Mouse (Mus musculus): ENCODE results near the gene Txk.

- TF ChIP-seq POLR2A (IDR thresholded peaks at IDR 0.05; ENCODE audit: borderline replicate concordance, insufficient read depth, low read length) (no peak), CTCF (IDR thresholded peaks at IDR 0.05; ENCODE audit: borderline replicate concordance, insufficient read depth, low read depth, low read length) (no peak)
Observed at GRCm38 (mm10) chr5:72646996-72647395, 105.6 kb downstream of the Txk start.

Data from cerebellum, adult 2 months (tissue).